Mouse (Mus musculus) naive thymus-derived CD4-positive, alpha-beta T cell, adult 2 months (primary cell): ENCODE data around the gene Eef2k.

Source experiments
- DNase-seq: peaks from one replicate; pipeline ENCODE4 v3.0.0-alpha.2; 2011; ENCODE audit warnings: low read depth

The Eef2k gene

DNA sequence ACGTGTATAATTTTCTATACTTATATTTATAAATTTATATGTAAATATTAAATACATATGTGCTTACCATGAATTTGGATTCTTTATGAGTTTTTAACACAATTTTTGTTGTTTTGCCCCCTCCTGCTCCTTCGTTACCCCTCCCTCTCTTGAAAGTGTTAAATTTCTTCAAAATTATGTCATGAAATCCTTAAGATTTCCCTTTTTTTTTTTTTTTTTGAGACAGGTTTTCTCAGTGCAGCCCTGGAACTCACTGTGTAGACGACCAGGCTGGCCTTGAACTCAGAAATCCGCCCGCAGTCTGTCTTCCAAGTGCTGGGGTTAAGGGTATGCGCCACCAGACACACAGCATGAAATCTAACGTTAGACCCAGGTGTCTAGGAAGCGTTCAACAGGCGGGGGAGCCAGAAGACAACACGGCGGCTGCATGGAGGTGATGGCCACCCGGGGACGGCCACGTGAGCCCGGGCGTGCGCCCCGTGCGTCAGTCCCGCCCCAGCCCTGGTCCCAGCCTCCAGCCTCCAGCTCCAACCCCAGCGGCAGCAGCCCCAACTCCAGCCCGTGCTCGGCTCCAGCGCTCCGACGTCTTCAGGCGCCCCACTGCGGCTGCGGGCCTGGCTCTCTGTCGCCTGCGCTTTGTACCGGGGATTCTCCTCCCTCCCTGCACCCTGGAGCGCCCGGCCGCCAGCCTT lies at the start of gene Eef2k:
Gene Eef2k, plus strand, starts transcription at position 487 of the 692 bp plus-strand sequence.
- peak; percentile 87 for DNase-seq

- no peak for DNase-seq
These were observed 47.1 kb upstream of the Eef2k start for GRCm38 (mm10) chr7:120795544-120795943.

GRCm38 (mm10) chr7:120796369-120796768 lies 46.3 kb upstream of the Eef2k start:
- no peak for DNase-seq

GRCm38 (mm10) chr7:120803268-120803667 lies 39.4 kb upstream of the Eef2k start:
- DNase-seq, result no peak

DNA sequence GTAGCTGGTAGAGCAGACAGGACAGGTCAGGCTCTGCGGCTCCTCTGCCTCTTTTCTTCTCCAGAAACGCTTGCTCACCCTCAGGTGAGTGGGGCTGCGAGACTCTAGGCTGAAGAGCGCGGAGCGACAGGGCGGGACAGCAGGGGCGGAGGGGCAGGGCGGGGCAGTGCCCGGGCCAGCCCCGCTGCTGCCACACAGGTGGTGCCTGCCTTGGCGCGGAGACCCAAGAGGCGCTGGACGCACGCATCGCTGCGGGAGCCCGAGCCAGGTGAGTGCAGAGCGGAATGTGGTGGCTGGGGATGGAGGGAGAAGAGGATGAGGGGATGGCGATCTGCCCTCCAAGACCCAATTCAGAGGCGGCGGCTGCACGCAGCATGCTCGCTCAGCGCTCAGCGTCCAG lies 32.9 kb upstream of the Eef2k start:
- no peak for DNase-seq

DNA sequence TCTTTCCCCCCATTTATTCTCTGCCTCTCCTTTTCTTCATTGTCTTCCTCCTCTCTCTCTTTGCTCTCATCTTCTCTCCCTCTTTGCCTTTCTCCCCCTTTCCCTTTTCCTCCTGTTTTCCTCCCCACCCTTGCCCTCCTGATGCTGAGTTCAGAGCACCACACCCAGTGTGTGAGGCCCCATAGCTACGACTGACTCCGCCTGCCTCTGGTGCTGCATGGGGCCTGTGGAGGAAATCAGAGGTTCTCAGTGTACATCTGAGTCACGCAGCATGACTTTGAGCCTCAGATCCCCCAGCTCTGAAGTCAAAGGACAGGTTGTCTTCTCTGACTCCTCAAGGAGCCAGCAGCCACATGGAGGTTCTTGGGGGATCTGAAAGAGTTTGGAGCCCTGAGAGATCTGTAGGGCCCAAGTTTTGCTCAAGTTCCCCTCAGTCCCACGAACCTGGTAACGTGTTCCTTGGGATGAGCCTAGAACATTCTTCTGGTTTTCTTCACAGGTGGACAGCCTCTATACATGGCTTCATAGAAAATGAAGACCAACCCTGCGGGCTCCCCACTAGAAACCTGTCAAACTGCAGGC lies 30.7 kb upstream of the Eef2k start, which contains the start of gene Gm5737:
Gene Gm5737, plus strand, starts transcription at position 532 of the 582 bp plus-strand sequence.
- DNase-seq, result no peak

- no peak for DNase-seq
These were observed 25.1 kb upstream of the Eef2k start for GRCm38 (mm10) chr7:120817552-120817951.

DNA sequence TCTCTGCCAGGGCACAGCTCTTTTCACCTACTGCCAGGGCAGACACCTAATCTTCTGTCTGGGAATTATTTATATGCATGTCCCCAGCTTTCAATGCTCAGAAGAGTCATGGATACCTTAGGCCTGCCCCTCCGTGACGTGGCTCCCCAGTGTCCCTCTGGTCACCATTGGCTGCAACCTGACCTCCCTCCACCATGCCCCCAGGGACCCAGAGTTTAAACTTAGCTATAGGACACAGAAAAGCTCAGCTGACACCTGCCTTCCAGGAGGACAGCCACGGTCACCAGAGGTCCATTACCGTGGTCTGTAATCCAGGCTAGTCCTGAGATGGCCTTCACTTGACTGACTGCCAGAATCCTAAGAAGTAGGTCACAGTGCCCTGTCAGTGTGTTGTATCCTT lies 23.2 kb upstream of the Eef2k start:
- no peak for DNase-seq

DNA sequence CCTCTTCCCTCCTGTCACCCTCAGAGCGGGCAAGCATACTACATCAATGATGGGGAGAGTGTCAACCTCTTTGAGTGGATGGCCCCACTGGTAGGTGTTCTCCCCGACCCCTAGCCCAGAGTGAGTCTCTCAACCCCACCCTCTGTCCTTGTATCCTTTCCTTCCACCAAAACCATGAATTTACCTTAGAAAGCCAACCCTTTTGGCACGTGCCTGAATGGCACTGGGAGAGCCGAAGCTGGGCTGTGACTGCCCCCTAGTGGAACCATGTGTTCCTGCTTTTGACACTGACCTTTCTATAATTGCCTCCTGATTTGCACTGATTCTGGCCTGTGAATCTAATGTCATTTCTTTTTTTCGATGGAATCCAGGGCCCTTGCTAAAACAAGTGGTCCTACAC lies 19.4 kb upstream of the Eef2k start:
- peak; percentile 79 for DNase-seq

DNA sequence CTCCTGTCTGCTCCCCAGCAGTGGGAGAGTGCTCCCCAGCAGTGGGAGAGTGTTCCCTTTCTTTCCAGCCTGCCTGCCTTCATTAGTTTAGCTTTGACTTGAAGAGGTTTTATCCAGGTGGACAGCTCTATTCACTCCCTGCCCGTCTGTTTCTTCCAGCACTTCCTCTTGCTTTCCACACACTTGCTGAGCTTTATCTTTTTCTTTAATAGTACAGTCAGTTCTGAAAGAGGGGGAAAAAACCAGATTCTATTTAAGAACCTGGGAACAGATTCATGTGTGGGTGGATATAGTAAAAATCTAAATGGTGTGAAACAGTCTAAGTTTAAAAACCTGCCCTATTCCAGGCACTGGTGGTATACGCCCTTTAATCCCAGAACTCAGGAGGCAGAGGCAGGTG lies 17.5 kb upstream of the Eef2k start:
- no peak for DNase-seq

- peak; percentile 38 for DNase-seq
These were observed 16.2 kb upstream of the Eef2k start for GRCm38 (mm10) chr7:120826408-120826807.

DNA sequence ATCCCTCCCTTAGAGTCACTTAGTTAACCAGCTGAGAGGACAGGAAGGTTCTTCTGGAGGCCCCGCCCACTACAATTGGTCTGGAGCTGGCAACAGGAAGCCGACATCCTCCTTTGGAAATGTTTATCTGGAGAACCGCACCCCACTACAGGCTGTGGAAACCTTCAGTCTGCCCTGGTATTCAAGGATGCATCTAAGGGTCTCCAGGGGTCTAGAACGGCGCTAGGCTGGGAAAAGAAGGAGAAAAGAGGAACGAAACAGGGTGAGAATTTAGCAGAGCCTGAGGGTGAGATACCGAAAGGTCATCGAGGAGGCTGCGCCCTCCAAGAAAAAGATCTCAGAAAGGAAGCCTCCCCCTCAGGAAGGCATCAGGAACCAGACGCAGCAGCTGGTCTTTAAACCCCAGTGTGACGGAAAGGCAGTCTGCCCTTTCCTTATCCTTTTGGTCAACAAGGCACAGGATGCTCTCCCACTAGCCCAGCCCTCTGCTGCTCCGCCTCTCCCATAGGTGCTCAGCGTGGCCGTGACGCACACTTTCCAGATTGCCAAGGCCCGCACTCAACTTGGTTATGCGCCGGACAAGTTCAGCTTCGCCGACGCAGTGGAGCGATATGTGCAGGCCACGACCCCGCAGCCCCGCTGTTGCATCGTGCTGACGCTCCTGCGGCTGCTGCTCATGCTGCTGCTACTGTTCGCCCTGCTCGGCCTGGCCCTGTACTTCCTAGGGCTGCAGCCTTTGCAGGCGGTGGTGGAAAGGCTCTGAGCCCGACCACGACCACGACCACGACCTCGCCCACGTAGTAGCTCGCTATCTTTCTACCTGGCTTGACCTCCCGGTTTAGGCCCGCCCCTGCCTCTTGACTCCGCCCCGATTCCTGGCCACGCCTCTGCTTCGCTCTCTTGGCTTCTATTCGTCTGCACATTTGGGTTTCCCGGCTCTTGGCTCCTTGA lies 11.9 kb upstream of the Eef2k start:
- peak; percentile 72 for DNase-seq

DNA sequence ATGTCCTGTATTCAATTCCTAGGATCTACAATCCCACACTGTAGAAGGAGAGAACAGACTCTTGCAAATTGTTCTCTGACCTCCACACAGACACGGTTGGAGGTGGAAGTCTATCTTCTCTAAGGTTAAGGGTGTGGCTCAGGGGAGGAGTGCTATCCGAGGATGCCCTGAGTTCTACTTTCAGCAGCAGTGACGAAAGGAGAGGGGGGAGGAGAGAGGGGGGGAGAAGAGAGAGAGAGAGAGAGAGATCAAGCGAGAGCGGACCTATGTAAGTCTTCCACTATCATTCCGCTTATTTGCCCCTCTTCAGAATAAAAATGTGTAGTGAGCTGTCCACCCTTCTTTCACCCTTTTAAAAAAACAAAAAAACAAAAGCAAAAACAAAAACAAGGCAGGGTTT lies 8.2 kb upstream of the Eef2k start:
- DNase-seq, result peak; percentile 80

GRCm38 (mm10) chr7:120834863-120835372 lies 7.7 kb upstream of the Eef2k start:
- DNase-seq, result peak; percentile 93

DNA sequence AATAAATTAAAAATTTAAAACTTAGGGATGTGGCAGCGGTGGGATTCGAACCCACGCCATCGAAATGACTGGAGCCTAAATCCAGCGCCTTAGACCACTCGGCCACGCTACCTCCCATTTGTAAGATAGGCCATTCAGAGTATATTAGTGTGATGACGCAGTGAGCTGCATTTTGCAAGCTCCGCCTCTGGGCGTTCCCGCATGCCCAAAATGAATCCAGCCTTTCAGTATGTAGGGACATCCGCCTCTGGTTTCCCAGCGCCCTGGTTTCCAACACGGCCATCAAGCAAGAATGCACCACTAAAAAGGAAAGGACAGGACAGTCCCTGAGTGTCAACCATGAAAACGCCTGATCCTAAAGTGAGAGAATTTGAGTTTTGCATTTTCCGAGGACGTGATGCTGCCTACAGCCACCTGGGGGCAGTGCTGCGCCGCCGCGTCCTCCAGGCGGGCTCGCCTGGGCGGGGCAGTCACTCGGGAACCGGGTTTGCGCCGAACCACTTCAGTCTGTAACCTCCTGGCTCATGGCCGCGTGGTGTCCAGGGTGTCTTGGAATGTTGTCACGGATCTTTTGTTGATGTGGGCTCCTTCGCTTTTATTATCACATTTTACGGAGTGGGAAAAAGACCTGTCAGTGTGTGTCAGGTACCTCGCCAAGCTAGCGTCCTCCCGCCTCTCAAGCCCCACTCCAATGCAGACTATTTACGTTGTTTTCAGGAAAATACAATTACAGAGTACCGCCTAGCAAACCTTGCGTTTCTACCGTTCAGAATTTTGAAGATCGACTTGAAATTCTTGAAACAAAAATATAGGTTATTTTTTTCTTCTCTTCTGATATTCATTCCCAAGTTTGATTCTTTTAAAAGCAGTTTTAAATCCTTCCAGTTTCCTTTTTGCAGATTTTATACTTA lies 6.9 kb upstream of the Eef2k start:
- peak; percentile 100 for DNase-seq

- peak; percentile 47 for DNase-seq
These were observed 6.3 kb upstream of the Eef2k start for GRCm38 (mm10) chr7:120836361-120836760.

DNA sequence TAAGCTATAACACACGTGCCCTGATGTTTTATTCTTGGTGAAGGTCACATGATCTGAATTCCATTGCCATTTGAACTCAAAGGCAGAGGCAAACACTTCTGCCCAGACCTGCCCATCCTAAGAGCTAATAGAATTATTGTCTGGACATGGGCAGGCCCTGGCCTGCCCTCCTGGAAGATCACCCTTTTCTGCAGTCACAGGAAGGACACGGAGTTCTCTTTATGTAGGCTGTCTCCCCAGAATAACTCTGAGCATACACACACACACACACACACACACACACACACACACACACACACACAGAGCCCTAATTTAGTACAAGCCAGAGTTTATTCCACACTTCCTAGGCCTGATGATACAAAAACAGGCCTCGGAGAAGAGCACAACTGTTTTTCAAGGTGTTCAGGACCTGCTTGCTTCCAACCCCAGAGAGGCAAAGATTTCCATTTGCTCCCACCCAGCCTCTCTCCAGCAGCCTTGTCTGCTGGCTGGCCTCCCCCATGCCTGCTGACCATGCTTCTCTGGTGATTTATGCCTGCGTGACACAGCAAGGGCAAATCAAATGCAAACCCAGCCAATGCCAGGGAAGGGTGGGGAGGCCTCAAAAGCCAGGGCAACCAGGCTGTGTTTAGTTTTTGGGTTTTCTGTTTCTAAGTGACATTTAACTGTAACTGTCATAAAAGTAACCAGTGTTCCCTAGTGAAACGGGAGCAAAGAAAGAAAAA lies 4.0 kb upstream of the Eef2k start:
- no peak for DNase-seq

GRCm38 (mm10) chr7:120839786-120840185 lies 2.8 kb upstream of the Eef2k start:
- DNase-seq, result no peak

DNA sequence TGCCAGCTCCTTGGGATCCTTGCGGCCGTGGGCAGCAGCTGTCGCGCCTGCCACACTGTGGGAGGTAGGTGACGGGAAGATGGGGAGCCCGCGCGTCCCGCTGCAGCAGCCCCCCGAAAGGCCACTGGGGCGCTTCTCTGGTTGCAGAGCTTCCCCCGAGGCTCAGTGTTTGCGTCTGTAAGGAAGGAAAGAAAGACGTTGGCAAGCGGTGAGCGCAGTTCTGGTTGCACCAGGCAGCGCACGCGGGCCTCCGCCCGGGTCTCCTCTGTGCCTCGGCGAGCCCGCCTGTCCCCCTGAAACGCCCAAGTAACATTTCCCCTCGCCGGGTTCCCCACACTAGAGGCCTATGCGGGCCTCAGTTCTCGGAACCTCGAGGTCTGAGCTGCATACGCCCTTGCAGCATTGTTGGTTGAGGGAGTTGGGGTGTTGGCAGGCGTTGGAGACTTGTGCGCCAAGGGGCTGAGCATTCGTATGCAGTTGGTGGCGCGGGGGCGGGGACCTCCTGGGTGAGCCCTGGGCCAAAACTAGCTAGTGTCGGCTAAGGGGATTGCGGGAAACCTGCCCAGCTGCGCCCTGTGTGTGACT lies 498 bp downstream of the Eef2k start:
- DNase-seq, result peak; percentile 71

DNA sequence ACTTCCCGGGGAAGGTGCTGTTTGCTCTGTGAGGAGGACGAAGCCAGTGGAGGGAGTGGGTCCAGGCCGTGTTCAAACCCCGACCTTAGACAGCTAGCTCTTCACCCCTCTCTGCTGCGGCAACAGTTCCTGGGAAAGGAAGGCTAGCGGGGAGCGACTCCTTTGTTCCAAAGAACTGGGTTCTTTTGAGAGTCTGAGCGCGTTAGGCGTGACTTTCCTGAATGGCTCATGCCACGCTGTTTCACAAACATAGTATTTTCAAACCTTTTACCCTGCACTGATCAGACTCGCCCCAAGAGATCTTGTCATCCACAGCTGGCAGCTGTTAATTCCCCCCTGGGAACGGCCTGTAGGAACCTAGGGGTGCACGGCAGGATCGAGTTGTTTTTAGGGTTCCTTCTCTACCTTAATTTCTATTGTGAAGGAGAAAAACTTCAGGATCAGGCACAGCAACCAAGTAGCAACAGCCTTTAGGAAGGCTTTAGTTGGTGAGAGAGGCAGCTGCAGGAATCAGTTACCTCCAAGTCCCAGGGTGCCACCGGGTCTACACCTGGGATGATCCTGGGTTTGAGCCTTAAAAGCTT lies 1.3 kb downstream of the Eef2k start:
- DNase-seq, result no peak
